Mouse (Mus musculus) kidney, adult 18-20 months (tissue): ENCODE results near the gene Dner.

Source experiments
- DNase-seq: peaks from one replicate; pipeline ENCODE4 v3.0.0; 2021

Dner gene

DNA sequence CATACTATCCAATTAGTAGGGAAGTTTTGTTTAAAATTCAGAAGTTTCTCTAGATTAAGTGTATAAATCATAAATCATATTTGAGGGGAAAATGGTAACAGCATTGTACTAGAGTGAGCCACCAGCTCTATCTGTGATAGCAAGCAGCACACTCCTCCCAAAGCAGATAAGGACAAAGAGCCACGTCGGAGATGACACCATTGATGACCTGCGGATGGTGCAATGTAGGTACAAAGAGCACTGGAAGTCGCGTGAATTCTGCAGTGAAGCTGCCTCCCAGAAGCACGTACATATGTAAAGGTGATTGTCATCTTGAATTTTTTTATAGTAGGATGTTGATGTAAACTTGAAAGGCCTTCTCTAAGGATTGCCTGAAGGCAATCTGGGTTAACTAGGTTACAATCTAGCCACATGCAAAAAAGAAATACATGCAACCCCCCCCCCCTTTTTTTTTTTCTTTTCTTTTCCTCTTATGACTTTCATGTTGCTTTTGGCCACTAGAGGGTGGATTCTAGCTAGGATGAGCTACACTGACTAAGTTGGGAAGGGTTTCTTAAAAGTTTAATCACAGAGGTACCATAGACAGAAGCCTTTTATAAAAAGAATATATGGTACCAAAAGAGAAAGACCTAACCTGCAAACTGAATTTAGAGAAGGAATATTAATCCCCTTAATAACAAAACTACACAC lies 262.6 kb downstream of the Dner start:
- DNase-seq, result no peak

- no peak for DNase-seq
These were observed 263.7 kb downstream of the Dner start for GRCm38 (mm10) chr1:84432311-84432710.

GRCm38 (mm10) chr1:84428331-84428730 lies 267.7 kb downstream of the Dner start:
- DNase-seq, result no peak

GRCm38 (mm10) chr1:84427757-84428156 lies 268.3 kb downstream of the Dner start:
- no peak for DNase-seq

GRCm38 (mm10) chr1:84426679-84427078 lies 269.3 kb downstream of the Dner start:
- DNase-seq, result no peak

- no peak for DNase-seq
These were observed 273.1 kb downstream of the Dner start for GRCm38 (mm10) chr1:84422881-84423280.

GRCm38 (mm10) chr1:84421845-84422244 lies 274.2 kb downstream of the Dner start:
- no peak for DNase-seq

DNA sequence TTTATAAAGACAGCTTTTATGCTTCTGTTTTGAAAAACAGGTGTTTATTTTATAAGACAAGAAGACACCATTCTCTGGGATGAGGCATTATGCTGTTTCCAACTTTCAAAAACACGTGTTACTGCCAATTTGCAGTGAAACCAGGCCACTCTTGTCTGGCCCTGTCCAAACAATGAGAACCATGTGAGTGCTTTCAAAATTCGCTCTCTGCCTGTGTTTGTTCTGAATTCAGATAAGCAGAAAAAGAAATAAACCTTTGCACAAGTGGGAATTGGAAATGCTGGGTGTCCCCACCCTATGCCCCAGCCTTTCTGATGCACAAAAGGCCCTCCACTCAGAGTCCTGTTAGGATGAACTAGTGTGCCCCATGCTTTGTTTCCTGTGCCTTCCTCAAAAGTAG lies 276.6 kb downstream of the Dner start:
- no peak for DNase-seq

DNA sequence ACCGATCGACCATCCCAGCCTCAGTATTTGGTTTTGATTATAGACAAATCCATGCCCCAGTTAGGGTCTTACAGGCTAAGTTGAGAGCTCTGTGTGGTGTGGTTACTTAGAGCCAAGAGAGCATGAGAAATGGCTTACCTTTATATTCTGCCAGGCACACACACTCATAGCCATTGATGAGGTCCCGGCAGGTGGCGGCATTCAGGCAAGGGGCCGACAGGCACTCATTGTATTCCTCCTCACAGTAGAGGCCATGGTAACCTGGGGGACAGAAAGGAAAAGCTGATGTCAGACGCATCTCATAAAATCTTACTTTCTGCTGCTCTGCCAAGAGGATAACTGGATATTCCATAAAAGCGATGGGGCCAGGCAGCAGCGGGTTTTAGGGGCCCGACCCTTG lies 277.5 kb downstream of the Dner start:
- DNase-seq, result no peak

DNA sequence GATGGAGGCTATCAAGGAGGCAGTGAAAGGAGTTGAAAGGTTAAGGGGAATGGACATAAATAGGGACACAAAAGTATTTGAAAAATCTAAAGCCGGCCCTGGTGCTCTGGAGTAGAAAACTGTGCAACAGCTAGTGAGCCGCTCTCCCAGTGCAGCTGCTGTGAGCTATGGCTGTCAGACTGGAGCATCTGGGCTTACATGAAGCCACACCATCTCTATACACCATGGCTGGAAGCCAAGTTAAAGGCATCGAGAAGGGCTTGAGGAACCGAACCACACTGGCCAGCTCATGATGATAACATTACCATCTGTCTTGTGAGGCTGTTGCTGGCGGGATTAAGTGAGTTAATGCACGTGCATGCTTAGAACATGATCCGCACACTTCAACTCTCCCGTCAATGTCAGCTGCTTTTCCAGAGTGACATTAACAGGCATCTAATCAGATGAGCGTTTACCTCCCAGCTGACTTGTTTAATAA lies 278.2 kb downstream of the Dner start:
- DNase-seq, result no peak

GRCm38 (mm10) chr1:84417276-84417675 lies 278.7 kb downstream of the Dner start:
- DNase-seq, result no peak

DNA sequence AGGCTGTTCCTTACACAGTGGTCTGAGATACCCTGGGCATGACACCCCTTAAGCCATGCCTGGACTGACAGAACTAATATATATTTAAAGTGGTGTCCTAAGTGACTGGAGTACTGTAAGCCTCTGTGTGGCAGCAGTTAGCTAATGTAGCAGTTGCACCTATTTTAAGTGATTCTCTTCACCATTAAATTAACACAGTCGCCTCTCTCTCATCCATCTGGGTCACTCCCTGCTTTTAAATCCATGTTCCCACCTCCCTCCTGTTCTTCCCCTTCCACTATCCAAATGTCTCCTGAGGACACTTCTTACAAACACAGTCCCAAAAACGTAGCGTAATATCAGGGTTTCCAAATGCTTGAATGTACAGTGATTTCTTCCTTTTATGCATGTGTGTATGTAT lies 281.6 kb downstream of the Dner start:
- DNase-seq, result no peak

DNA sequence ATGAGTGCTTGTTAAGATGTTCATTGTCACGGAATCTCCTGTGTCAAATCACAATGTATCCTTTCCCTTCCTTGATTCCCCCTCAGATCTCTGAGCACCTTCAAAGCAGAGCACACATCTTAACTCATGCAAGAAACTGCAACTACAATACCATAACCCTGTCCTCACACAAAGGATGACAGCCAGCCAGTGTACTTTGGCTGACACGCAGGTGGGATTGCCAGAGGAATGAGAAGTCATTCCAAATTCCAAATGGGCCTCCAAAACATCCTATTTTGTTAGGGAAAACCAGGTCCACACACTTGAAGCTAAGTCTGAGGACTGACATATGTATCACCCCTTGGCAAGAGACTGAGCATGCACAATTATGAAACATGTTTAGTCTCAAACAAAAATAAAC lies 286.5 kb downstream of the Dner start:
- no peak for DNase-seq

- DNase-seq, result no peak
These were observed 287.1 kb downstream of the Dner start for GRCm38 (mm10) chr1:84408873-84409272.

DNA sequence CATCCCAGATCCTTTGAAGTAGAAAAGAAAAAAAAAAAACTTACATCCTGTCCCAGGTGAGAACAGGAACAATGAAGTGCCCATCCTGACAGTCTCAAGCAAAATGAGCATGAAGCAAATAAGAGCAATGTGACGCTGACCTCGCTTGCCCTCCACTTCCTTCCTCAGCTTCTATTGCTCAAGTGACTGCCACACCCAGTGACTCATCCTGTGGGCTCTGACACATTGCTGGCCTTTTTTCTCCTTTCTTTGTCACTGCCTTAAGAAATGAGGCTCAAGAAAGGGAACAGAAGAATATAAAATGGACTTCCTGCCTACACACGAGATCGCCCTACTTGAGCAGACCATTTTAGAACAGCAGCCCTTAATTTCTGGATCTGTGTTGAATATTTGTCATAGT lies 289.1 kb downstream of the Dner start:
- DNase-seq, result peak; percentile 27

GRCm38 (mm10) chr1:84405551-84406290 lies 290.3 kb downstream of the Dner start:
- no peak for DNase-seq

DNA sequence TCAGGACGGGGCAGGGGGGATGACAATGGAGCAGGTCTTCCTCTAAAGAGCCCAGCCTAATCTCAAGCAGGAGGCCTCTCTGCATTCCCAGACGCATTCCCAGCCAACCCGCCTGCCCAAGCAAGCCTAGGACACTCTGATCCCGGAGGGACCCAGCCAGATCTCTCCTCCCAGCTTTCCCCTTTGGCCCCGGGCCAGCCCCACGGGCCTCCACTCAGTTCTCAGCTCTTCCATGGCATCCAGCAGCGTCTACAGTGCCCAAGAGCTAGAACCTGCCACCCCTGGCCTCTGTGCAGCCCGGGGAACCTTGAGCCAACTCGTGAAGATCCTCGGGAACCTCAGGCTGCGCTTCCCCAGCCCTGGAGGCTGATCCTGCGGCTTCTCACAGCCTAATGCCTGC lies 291.1 kb downstream of the Dner start:
- no peak for DNase-seq

DNA sequence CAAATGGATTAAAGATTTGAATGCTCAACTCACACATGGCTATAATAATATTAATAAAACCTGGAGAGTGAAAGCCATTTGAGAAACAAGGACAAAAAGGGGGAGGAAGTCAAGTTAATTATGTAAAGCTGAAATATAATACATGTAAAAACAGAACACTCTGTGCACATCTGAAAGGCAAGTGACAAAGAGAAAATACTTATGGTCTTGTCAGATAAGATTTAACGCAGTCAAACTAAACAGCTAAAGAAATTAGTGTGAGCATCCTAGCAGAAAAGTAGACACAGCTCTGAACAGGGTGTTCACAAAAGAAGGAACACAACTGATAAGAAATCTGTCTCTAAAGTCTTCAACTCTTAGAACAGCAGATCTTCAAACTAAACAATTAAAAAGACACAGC lies 293.9 kb downstream of the Dner start:
- no peak for DNase-seq

DNA sequence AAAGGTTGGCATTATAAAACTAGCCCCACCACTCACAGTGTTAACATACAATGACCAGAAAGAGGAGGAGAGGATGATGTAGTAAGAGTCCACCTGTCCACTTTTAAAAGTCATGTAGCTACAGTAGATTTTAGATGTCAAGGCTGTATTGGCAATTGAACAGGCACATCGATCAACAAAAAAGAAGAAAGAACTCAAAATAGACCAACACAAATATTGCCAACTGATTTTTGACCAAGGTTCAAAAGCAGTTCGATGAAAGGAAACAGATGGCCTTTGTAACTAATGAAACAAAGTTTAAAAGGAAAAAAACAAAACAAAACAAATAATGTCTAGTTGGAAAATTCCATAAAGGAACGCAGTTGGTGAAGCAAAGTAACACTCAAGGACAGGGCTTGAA lies 296.4 kb downstream of the Dner start:
- no peak for DNase-seq

- DNase-seq, result no peak
These were observed 296.9 kb downstream of the Dner start for GRCm38 (mm10) chr1:84399118-84399517.

- DNase-seq, result no peak
These were observed 299.2 kb downstream of the Dner start for GRCm38 (mm10) chr1:84396787-84397186.

DNA sequence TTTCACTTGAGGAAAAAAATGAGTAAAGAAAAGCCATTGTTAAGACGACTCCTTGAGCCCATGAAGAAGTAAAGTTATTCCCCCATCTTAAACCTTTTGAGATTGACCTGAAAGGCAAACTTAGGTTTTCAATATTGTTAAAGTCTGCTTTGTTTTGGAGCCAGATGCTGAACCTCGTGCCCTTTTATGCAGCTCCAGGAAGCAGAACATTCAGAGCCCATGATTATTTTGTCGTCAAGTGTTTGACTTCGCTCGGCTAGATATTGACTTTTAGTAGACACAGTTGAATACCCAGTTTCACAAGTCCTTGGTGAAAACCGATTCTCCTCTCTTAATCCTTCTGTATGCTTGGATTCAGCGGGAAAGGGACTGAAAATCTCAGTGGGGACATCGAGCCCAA lies 300.1 kb downstream of the Dner start:
- no peak for DNase-seq

DNA sequence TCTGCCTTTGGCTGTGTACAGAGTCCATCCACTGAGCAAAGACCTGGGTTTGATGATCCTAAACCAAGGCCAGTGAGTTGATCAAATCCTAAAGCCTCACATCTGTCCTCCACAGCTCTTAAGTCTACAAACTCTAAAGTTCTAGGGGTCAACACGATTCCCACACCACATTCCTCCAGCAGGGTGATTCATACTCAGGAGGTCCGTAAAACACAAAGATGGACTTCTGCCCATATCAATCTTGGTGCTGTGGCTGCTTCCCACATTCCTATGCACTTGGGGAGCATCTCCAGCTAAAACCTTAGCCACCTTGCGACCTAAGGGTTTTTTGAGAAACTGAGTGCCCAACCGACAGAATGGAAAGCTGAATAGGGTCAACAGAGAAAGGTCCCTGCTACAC lies 305.1 kb downstream of the Dner start:
- no peak for DNase-seq

DNA sequence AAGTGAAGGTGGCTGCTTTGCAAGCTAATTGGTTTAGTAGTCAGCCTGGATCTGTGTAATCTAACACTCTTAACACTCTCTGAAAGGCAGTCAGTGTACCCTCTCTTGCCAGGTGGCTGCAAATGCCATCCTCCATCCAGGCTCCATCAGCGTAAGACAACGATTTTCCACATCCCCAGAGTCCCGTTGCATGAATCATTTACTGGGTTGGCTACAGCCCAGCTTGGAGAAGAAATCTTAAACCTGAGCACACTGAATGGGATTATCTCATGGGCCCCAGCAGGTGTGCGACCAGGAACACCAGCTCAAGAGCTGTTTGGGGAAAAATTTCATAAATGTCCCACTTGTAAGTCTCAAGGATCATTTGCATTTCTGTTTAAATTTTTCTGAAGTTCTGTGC lies 308.4 kb downstream of the Dner start:
- no peak for DNase-seq
